Mouse (Mus musculus) kidney, adult 8-10 months (tissue): ENCODE measurements at regions not wholly inside any gene's neighbourhood (a gene's known extent, or its start where the extent isn't known, plus 50 kb on each side); places are given as distances from the start of the nearest gene placed in this dataset.
A peak's percentile ranks its signal among the peaks of the same experiment; 100 is the strongest.

Source experiments
- DNase-seq, 2 experiments: peaks; one replicate each; pipeline ENCODE4 v3.0.0; 2022

DNA sequence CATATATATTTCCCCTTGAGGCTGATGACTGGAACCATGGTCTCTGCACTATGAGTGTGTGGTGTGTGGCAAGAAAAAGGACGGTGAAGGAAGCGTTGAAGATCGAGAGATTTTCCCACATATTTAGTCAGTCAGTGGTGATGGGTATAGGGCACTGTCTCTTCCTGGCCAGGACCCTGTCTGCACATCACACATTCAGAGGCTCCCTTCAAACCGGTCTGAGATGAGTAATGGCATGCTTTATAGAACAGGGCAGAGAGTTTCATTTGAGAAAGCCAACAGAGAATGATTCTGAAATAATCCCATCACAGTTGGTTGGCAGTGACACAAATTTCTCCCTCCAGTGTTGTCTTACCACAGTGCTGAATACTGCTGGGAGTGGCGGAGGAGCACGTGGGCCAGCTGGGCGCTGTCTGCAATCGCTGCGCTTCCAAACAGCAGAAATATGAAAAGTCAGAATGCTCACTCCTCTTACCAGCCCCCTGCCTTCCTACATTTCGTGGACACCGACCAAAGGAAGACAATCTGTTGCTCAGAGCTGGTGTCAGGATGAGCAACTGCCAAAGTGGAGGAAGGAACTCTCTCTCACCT, 77.2 kb upstream of the Rapgef5 start:
- DNase-seq: no peak

- no peak for DNase-seq
Observed at GRCm38 (mm10) chr12:117444247-117444989, 71.9 kb upstream of the Rapgef5 start.

DNA sequence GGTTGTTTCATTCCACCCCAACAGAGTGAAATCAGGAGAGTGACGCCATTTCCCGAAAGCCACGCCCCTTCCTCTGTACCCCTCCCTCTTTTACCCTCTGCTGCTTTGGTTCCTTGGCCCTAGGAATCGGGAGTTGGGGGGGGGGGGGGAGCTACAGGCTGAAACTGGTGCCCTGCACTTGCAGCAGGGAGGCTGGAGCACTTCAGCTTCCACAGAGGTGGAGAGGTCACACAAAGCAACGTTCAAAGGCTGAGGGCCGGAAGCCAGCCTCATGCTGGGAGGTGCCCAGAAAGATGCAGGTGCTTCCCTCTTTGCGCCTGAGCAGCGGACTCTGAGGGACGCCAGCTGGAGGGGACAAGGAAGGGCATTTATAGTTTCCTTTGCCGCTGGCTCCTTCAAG, 69.1 kb upstream of the Rapgef5 start:
- peak; percentile 10 to 21 for DNase-seq

GRCm38 (mm10) chr12:117447843-117448728, 68.2 kb upstream of the Rapgef5 start:
- DNase-seq: no peak

DNA sequence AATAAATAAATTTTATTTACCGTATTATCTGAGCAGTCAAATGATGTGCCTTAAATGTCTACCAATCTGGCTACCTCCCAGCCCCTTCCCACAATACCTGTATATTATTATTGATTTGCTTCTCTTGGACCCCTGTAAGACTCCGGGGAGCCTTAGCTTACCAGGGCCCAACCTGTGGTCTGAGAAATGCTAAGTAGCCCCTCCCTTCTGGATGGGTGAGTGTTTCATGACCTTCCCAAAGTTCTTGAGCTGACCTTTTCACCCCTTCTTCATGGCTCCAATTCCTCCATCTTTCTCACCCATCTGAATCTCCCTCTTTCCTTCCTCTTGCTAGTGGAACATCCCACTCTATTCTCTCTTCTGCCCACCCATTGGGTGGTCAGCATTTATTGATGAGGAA, 67.2 kb upstream of the Rapgef5 start:
- no peak for DNase-seq

DNA sequence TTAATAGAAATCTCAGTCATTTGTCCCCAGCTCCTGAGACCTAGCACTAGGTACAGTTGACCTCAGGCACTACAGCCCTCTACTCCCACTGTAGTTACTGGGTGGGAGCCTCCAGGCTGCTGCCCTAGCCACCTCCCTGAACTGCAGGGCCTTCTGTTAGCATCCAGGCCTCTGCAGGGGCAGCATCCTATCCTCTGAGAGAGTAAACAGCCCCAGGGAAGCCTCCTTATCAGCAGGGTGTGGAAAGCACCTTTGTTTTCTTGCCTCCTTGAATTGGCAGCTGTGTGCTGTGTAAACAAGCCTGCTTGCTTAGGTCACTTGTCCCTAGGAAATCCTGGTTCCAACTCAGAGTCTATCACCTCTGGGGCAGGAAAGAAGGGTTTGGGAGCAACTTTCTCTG, 66.2 kb upstream of the Rapgef5 start:
- DNase-seq: no peak

- DNase-seq: no peak
Observed at GRCm38 (mm10) chr12:117450871-117451270, 65.4 kb upstream of the Rapgef5 start.

DNA sequence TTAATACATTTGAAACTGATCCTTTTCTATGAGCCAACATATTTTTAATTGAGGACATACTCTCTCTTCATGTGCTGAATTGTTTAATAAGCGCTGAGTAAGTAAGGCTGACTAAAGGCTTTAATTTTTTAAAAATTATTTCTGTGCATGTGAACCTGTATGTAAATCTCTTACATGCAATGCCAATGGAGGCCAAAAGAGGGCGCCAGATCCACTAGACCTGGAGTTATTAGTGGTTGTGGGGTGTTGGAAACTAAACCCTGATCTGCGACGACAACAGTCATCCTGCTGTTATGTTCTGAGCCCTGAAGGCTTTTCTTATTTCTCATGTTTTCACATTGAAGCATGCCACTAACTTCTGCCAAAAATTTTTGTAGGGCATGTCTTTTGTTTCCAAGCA, 64.8 kb upstream of the Rapgef5 start:
- DNase-seq: peak in 1 of 2 experiments; percentile 16

- DNase-seq: no peak
Observed at GRCm38 (mm10) chr12:117455800-117456199, 60.5 kb upstream of the Rapgef5 start.

DNA sequence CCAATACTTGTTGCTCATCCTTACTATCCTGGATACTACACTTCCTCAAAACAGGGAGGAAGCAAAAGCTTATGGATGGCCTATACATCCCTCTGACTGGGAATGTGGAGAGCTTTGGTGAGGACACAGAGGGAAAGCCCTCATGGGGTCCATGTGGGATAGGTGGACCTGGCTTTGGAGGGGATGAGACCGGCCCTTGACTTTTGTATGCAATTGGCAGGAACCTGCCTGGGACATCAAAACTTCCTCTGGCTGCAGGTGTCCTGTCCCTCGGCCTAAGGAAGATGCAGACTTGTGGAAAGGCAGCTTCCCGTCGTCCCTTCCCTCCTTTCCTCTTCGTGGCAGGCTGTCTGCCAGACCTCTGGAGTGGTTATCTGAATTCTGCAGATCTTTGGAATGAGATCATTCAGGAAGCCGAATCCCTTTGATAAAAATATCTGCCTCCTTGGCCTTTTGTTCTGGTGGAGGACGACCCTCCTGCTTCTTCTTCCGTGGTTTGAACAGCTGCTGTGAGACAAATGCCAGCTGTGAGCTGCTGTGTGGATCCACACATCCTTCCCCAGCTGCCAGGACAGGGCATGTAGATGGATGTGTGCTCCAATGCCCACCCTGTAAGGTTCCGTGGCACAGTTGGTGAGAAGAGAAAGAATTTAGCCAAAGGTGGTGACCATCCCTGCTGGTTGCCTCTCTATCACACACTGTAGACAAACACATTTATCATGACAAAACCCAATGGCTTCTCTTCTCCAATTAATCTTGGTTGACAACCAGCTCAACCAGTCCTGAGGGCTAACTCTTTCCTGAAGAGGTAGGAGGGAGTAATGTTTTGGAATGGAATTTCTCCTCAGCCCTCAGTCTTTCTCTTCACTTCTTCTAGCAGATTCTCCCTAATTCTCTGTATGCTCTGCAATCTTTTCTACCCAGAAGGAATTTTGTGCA, 57.9 kb upstream of the Rapgef5 start:
- DNase-seq: peak; percentile 41 to 47

DNA sequence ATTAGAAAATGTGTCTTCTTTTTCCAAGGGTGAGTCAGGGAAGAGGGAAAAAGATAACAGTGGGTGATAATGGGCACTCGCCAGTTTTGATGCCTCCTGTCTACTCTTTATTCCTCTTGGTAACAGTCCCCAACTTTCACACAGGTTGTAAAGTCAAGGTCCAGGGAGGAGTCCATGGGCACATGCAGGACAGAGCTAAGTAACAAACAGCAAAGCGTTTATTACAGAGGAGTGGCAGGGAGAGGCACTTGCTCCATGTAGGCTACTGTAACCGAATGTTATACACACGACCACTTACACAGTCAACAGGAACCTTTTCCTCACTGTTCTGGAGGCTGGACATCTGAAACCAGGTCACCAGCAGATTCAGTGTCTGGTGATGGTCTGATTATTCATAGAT, 56.7 kb upstream of the Rapgef5 start:
- DNase-seq: no peak

GRCm38 (mm10) chr12:117465206-117465605, 51.1 kb upstream of the Rapgef5 start:
- no peak for DNase-seq

DNA sequence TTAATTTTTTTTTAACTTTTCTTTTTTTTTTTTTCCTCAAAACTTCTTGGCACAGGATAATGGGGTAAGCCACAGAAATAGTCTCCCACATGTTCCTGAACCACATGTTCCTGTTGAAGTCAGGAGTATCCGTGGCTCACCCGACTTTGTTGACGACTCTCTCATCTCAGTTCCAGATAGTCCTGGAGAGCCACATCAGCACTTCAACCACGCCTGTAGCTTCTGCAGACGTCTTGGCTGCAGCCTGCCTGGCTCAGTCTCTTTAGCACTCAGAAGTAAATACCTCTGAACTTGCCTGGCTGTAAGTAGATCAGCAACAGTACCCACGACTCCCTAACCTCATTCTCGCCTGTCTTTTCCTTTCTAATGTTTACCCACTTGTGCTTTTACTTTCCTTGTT, 50.3 kb upstream of the Rapgef5 start:
- no peak for DNase-seq
